11 mouse cellular contexts compared by ENCODE assay signal in the genomic region with DNA sequence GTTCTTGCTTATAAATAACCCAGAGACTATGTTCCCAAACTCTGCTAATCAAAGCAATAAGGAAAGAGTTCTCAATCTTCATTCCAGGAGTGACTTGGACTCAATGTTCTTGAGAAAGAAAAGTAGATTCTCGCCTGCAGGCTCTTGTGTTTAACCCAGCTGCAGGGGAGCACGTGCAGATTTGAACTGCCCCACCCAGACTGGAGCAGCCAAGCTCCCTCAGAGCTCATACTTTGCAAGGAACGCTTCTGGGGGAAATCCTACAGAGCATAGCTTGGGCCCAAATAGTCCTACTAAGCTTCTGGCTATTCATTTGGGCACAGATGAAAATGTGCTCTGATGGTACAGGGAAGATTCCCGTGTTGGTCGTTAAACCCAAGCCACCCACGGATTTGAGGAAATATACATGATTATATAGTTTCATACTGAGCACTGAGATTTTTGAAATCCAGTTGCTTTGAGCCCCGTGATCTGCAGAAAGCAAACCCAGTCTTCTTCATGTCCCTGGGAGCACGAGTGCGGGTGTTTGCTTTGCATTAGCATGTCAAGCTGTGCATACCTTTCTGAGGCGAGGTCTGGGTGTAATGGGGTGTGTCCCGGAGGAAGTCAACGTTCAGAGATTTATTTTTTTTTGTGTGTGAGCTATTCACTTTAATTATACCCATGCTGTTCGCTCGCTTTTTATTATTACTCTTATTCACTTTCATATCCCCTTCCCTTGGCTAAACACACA.
DNase-seq lines count a peak whose midpoint lies in the region; ATAC-seq and TF ChIP-seq lines count a peak whose summit lies in the region.
"Had no signal": no experiment of that assay in that cellular context is flagged by ENCODE, and none has a peak within 500 bp of the region (broad histone marks: within the 10 kb centered on the region; RNA-seq: fewer than 3 reads in every experiment).

No protein-coding gene starts in this region.

- in situ Hi-C loops in ES-E14 (cut with MboI; ENCODE audit: low sequenced_read_pairs in 2 of 2, unreplicated experiment in 2 of 2) = no loop called here

- no peaks in the 10 kb centered on the region for H3K36me3 ChIP-seq in kidney, embryonic 15.5 days
- H3K36me3 ChIP-seq in ES-E14 (ENCODE audit: control insufficient read depth, insufficient read depth, low read length, poor library complexity, severe bottlenecking) = no peaks in the 10 kb centered on the region; the same call in 1 of the 2 replicates
- H3K36me3 ChIP-seq in intestine, embryonic 16.5 days (ENCODE audit: control insufficient read depth, insufficient read depth, low read length) = no peaks in the 10 kb centered on the region
- H3K36me3 ChIP-seq in liver, embryonic 12.5 days = no peaks in the 10 kb centered on the region
- H3K36me3 ChIP-seq in midbrain, postnatal 0 days (ENCODE audit: insufficient read depth, low read length) = no peaks in the 10 kb centered on the region
- H3K36me3 ChIP-seq: limb, embryonic 12.5 days had no signal

- H3K4me3 ChIP-seq in kidney, embryonic 15.5 days (replicated peaks) = 0 out of 2 replicates have a peak overlapping the region, but pooled peaks have one; percentile 8
- no peak overlapping the region for H3K4me3 ChIP-seq in ES-E14 (ENCODE audit: insufficient read depth in 1 of 2, low read depth in 1 of 2, low read length in 2 of 2, poor library complexity in 1 of 2, severe bottlenecking in 1 of 2)
- H3K4me3 ChIP-seq in intestine, embryonic 16.5 days (ENCODE audit: low read length) = no peak overlapping the region
- H3K4me3 ChIP-seq in liver, embryonic 12.5 days = no peak overlapping the region
- H3K4me3 ChIP-seq in midbrain, postnatal 0 days (ENCODE audit: low read depth, low read length) = no peak overlapping the region
- H3K4me3 ChIP-seq: limb, embryonic 12.5 days had no signal

- ATAC-seq in kidney, embryonic 15.5 days (replicated peaks; ENCODE audit: low FRiP score) = peak; percentile 52; the same call in 1 of the 2 replicates
- peak; percentile 98 for ATAC-seq in intestine, embryonic 16.5 days
- no peak for ATAC-seq in liver, embryonic 12.5 days
- ATAC-seq in midbrain, postnatal 0 days (ENCODE audit: low FRiP score) = no peak

- H3K4me2 ChIP-seq in kidney, embryonic 15.5 days = peak overlapping the region; percentile 29
- H3K4me2 ChIP-seq in intestine, embryonic 16.5 days (ENCODE audit: low read depth, low read length) = peak overlapping the region; percentile 31
- no peak overlapping the region for H3K4me2 ChIP-seq in liver, embryonic 12.5 days
- no peak overlapping the region for H3K4me2 ChIP-seq in midbrain, postnatal 0 days (ENCODE audit: low read depth, low read length, poor library complexity, severe bottlenecking)
- H3K4me2 ChIP-seq: limb, embryonic 12.5 days had no signal

- no peaks in the 10 kb centered on the region for H3K27me3 ChIP-seq in kidney, embryonic 15.5 days
- H3K27me3 ChIP-seq in intestine, embryonic 16.5 days (replicated peaks; ENCODE audit: control insufficient read depth, insufficient read depth, low read length) = no peaks in the 10 kb centered on the region
- H3K27me3 ChIP-seq in liver, embryonic 12.5 days (replicated peaks) = no peaks in the 10 kb centered on the region
- no peaks in the 10 kb centered on the region for H3K27me3 ChIP-seq in midbrain, postnatal 0 days (ENCODE audit: insufficient read depth, low read length)
- H3K27me3 ChIP-seq: limb, embryonic 12.5 days had no signal

- H3K9ac ChIP-seq in kidney, embryonic 15.5 days = no peak overlapping the region
- H3K9ac ChIP-seq in ES-E14 (ENCODE audit: insufficient read depth, low read depth, low read length, poor library complexity, severe bottlenecking) = no peak overlapping the region
- H3K9ac ChIP-seq in intestine, embryonic 16.5 days (ENCODE audit: low read depth, low read length) = no peak overlapping the region
- no peak overlapping the region for H3K9ac ChIP-seq in liver, embryonic 12.5 days
- H3K9ac ChIP-seq in midbrain, postnatal 0 days (replicated peaks; ENCODE audit: low read length, poor library complexity, severe bottlenecking) = no peak overlapping the region
- H3K9ac ChIP-seq: limb, embryonic 12.5 days had no signal

- DNase-seq in kidney, adult 9 months = no peak
- DNase-seq in ES-E14 (ENCODE audit: low read depth, low spot score) = no peak
- DNase-seq in lung, postnatal 36 days = peak; percentile 54
- no peak for DNase-seq in midbrain, postnatal 0 days (ENCODE audit: low spot score)
- no peak for DNase-seq in cerebellum, postnatal 25 days
- DNase-seq: adrenal gland, adult 8-10 months; heart, postnatal 4 days had no signal

- no peak for TF ChIP-seq CTCF in midbrain, postnatal 0 days (IDR thresholded peaks at IDR 0.05)

- WGBS in kidney, embryonic 15.5 days = 48% methylated on average over 14 of the region's 14 CpGs
- 54% methylated on average over 14 of the region's 14 CpGs for WGBS in intestine, embryonic 16.5 days
- WGBS in liver, embryonic 12.5 days (ENCODE audit: insufficient replicate concordance) = 55% methylated on average over 14 of the region's 14 CpGs
- 74% methylated on average over 14 of the region's 14 CpGs for WGBS in midbrain, postnatal 0 days

- H3K4me1 ChIP-seq in kidney, embryonic 15.5 days = 0 out of 2 replicates have a peak, but pooled peaks cover 3% of the 10 kb centered on the region
- H3K4me1 ChIP-seq in ES-E14 (ENCODE audit: control insufficient read depth in 2 of 2, insufficient read depth in 2 of 2, low read length in 2 of 2, poor library complexity in 1 of 2) = peaks cover 4 to 7% of the 10 kb centered on the region in 2 experiments; a peak in 3 of 4 replicates
- 0 out of 2 replicates have a peak, but pooled peaks cover 2% of the 10 kb centered on the region for H3K4me1 ChIP-seq in intestine, embryonic 16.5 days (ENCODE audit: control insufficient read depth, insufficient read depth, low read length)
- H3K4me1 ChIP-seq in liver, embryonic 12.5 days = no peaks in the 10 kb centered on the region
- no peaks in the 10 kb centered on the region for H3K4me1 ChIP-seq in midbrain, postnatal 0 days (ENCODE audit: insufficient read depth, low read length)
- H3K4me1 ChIP-seq: limb, embryonic 12.5 days had no signal

- H3K27ac ChIP-seq in kidney, embryonic 15.5 days = no peak overlapping the region
- no peak overlapping the region for H3K27ac ChIP-seq in ES-E14 (ENCODE audit: insufficient read depth, low read depth, low read length, poor library complexity, severe bottlenecking)
- peak overlapping the region; percentile 31; the same call in 1 of the 2 replicates for H3K27ac ChIP-seq in intestine, embryonic 16.5 days (ENCODE audit: low read length)
- H3K27ac ChIP-seq in liver, embryonic 12.5 days = no peak overlapping the region
- H3K27ac ChIP-seq in midbrain, postnatal 0 days (ENCODE audit: low read depth, low read length) = no peak overlapping the region
- H3K27ac ChIP-seq: limb, embryonic 12.5 days had no signal

- H3K9me3 ChIP-seq in kidney, embryonic 15.5 days (replicated peaks) = no peaks in the 10 kb centered on the region
- no peaks in the 10 kb centered on the region for H3K9me3 ChIP-seq in ES-E14 (ENCODE audit: control insufficient read depth, insufficient read depth, low read depth, low read length)
- H3K9me3 ChIP-seq in intestine, embryonic 16.5 days (ENCODE audit: control insufficient read depth, low read length) = no peaks in the 10 kb centered on the region
- H3K9me3 ChIP-seq in liver, embryonic 12.5 days (replicated peaks) = no peaks in the 10 kb centered on the region
- H3K9me3 ChIP-seq in midbrain, postnatal 0 days (ENCODE audit: low read length) = no peaks in the 10 kb centered on the region
- H3K9me3 ChIP-seq: limb, embryonic 12.5 days had no signal

TF ChIP-seq in ES-E14, 5 proteins besides CTCF, POLR2A, EP300 and RAD21:
- 0 out of 2 replicates have a peak, but pooled peaks have one; percentile 33 for TF ChIP-seq ZNF384 (IDR thresholded peaks at IDR 0.05; ENCODE audit: low read depth, low read length)
- no peak for TF ChIP-seq MAFK (IDR thresholded peaks at IDR 0.05; ENCODE audit: insufficient read depth, low read depth, low read length)
- TF ChIP-seq CHD2 (IDR thresholded peaks at IDR 0.05; ENCODE audit: low read depth, low read length) = no peak

Comparison
In these comparisons a context has a peak if more than half of its experiments do, and no peak if none do; other contexts are left out.
1. ATAC-seq: peak in kidney, embryonic 15.5 days (single experiment) and intestine, embryonic 16.5 days (single experiment); none in liver, embryonic 12.5 days (single experiment) and midbrain, postnatal 0 days (single experiment).
2. H3K4me2 ChIP-seq: peak in kidney, embryonic 15.5 days (single experiment) and intestine, embryonic 16.5 days (single experiment); none in liver, embryonic 12.5 days (single experiment) and midbrain, postnatal 0 days (single experiment).